Mouse (Mus musculus) hindbrain, embryonic 10.5 days (tissue): ENCODE results near the gene Gja5. TPM values are rescaled to one million over a fixed set of nuclear protein-coding genes. Genes with fewer than 3 reads are reported as not detected.

Experiments used
- DNase-seq: peaks from one replicate; pipeline ENCODE4 v3.0.0-alpha.2; 2017; ENCODE audit warnings: low spot score
- H3K27ac ChIP-seq: fragments of 300-500 bp; sonication (generic); 2 replicates; pipeline ENCODE4 v1.5.1; 2016; ENCODE audit warnings: mild to moderate bottlenecking, moderate library complexity
- H3K27me3 ChIP-seq: fragments of 300-500 bp; sonication (generic); 2 replicates; pipeline ENCODE4 v1.6.1; 2016; ENCODE audit warnings: mild to moderate bottlenecking; ENCODE audit not compliant: poor library complexity, insufficient read depth, severe bottlenecking
- H3K36me3 ChIP-seq: fragments of 300-500 bp; sonication (generic); 2 replicates; pipeline ENCODE4 v1.6.1; 2016; ENCODE audit warnings: mild to moderate bottlenecking, moderate library complexity
- H3K4me1 ChIP-seq: fragments of 300-500 bp; sonication (generic); replicated peaks from 2 replicates; pipeline ENCODE4 v1.6.1; 2016; ENCODE audit warnings: mild to moderate bottlenecking
- H3K4me3 ChIP-seq: fragments of 300-500 bp; sonication (generic); 2 replicates; pipeline ENCODE4 v1.5.1; 2016; ENCODE audit warnings: mild to moderate bottlenecking, moderate library complexity
- H3K9me3 ChIP-seq: fragments of 300-500 bp; sonication (generic); 2 replicates; pipeline ENCODE4 v1.6.1; 2016; ENCODE audit warnings: mild to moderate bottlenecking, moderate library complexity
- WGBS: fragments of 180-500 bp; shearing (Covaris S2); methylation state at CpG from one replicate; pipeline ENCODE4 v1.1.7; 2016; 5-methylcytosine and 5-hydroxymethylcytosine counted together
- polyA plus RNA-seq: library from polyadenylated mRNA; unstranded; fragments of >200 nt; fragmentation: Nextera tagmentation; extraction: Ambion mirVana; gene quantifications from 2 replicates; pipeline ENCODE4 v1.2.1, GENCODE M21; 2016

Gene Gja5
- polyA plus RNA-seq, 1 experiment from 2014 or later = 8.1 TPM

GRCm38 (mm10) chr3:97003111-97003510 is 98.6 kb downstream of the Gja5 start:
- H3K4me1 ChIP-seq = peaks cover 8% of the 10 kb centered on the region; the same call in 1 of the 2 replicates
- H3K27ac ChIP-seq = no peak overlapping the region
- H3K36me3 ChIP-seq = no peaks in the 10 kb centered on the region
- no peaks in the 10 kb centered on the region for H3K9me3 ChIP-seq
- no peak for DNase-seq
- 93% methylated on average over 10 of the region's 10 CpGs for WGBS
- no peak overlapping the region for H3K4me3 ChIP-seq
- H3K27me3 ChIP-seq = no peaks in the 10 kb centered on the region

DNA sequence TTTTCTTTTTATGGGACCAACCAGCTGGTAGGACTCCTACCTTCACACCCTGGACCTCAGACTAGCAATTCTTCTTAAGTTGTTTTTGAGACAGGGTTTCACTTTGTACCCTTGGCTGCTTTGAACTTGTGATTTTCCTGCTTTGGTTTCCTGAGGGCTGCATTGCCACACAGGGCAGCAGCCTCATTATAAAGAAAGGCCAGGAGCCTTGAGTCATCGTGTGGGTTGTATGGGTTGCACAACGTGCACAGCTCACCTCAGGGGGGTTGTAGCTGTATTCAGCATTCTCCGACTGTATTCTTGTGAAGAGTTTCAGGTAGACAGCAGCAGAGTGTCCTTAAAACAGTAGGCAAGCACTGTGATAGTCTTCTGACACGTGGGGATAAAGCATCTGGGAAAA is 100.0 kb downstream of the Gja5 start:
- no peak for DNase-seq
- no peak overlapping the region for H3K27ac ChIP-seq
- H3K4me1 ChIP-seq = peaks cover 7% of the 10 kb centered on the region; the same call in 1 of the 2 replicates
- no peak overlapping the region for H3K4me3 ChIP-seq
- no peaks in the 10 kb centered on the region for H3K36me3 ChIP-seq
- WGBS = 83% methylated on average over 4 of the region's 4 CpGs
- H3K27me3 ChIP-seq = no peaks in the 10 kb centered on the region
- no peaks in the 10 kb centered on the region for H3K9me3 ChIP-seq

DNA sequence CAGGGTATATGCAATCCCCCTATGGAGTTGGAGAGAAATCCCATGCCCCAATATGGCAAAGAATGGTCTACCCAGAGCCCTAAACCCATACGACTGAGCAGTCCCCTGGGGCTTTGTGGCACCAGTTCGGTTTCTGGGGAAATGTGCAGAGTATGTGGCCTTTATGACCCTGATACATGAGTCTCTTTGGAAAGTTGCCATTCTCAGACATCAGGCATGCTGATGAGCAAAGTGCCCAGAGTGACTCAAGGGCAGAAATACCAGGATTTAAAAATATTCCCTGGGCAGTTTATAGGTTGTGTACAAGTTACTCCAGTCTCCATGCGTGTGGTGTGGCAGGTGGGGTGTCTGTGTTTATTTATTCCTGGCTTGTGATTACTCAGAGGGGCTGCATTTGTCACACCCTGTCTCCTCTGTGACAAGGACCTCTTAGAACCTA is 102.5 kb downstream of the Gja5 start:
- Histone ChIP-seq H3K9me3 (no peaks in the 10 kb centered on the region), H3K27ac (no peak overlapping the region), H3K4me3 (no peak overlapping the region), H3K27me3 (no peaks in the 10 kb centered on the region), H3K4me1 (peaks cover 10% of the 10 kb centered on the region; the same call in 1 of the 2 replicates), H3K36me3 (no peaks in the 10 kb centered on the region)
- 51% methylated on average over 3 of the region's 3 CpGs for WGBS
- no peak for DNase-seq

GRCm38 (mm10) chr3:97025226-97025625 is 120.7 kb downstream of the Gja5 start:
- Histone ChIP-seq H3K27me3 (no peaks in the 10 kb centered on the region), H3K4me3 (no peak overlapping the region), H3K9me3 (no peaks in the 10 kb centered on the region), H3K4me1 (no peaks in the 10 kb centered on the region), H3K27ac (no peak overlapping the region), H3K36me3 (no peaks in the 10 kb centered on the region)
- no peak for DNase-seq
- 78% methylated on average over 5 of the region's 5 CpGs for WGBS

- Histone ChIP-seq H3K27ac (peak overlapping the region; percentile 78), H3K36me3 (no peaks in the 10 kb centered on the region), H3K9me3 (no peaks in the 10 kb centered on the region), H3K4me3 (peak overlapping the region; percentile 53), H3K4me1 (peaks cover 9% of the 10 kb centered on the region), H3K27me3 (peaks cover 14% of the 10 kb centered on the region)
- DNase-seq = peak; percentile 39
- under 1% methylated on average over 10 of the region's 10 CpGs for WGBS
Measured at GRCm38 (mm10) chr3:97032053-97032496, 127.6 kb downstream of the Gja5 start.

- Histone ChIP-seq H3K9me3 (no peaks in the 10 kb centered on the region), H3K27ac (no peak overlapping the region), H3K27me3 (peaks cover 13% of the 10 kb centered on the region), H3K4me1 (peaks cover 9% of the 10 kb centered on the region), H3K4me3 (no peak overlapping the region), H3K36me3 (no peaks in the 10 kb centered on the region)
- DNase-seq = no peak
- 88% methylated on average over 3 of the region's 3 CpGs for WGBS
Measured at GRCm38 (mm10) chr3:97035558-97035957, 131.1 kb downstream of the Gja5 start.

DNA sequence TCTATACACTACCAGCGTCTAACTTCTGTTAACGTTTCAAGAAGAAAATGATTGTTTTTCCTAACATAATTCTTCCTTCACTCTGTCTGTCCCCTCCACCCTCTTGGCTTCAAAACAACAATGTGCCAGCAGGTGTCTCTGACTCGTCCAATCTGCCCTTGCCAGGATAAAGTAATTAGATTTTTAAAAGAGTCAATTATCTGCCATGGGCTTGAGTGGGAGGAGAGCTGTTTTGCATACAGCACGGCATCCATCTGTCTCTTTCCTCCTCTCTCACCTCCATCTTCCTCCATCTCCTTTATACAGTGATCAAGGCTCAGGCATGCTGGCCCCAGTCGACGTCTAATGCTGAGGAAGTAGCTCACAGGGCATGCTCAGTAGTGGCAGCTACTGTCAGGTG is 132.6 kb downstream of the Gja5 start:
- Histone ChIP-seq H3K9me3 (no peaks in the 10 kb centered on the region), H3K27me3 (no peaks in the 10 kb centered on the region; the same call in 1 of the 2 replicates), H3K4me1 (peaks cover 4% of the 10 kb centered on the region), H3K4me3 (no peak overlapping the region), H3K27ac (no peak overlapping the region), H3K36me3 (no peaks in the 10 kb centered on the region)
- DNase-seq = no peak
- WGBS = 54% methylated on average over 6 of the region's 6 CpGs

GRCm38 (mm10) chr3:97039721-97040120 is 135.2 kb downstream of the Gja5 start:
- no peaks in the 10 kb centered on the region for H3K4me1 ChIP-seq
- 94% methylated on average over 6 of the region's 6 CpGs for WGBS
- no peak for DNase-seq

GRCm38 (mm10) chr3:97044188-97044587 is 139.7 kb downstream of the Gja5 start:
- 78% methylated on average over 5 of the region's 5 CpGs for WGBS
- Histone ChIP-seq H3K4me3 (no peak overlapping the region), H3K27ac (no peak overlapping the region), H3K27me3 (no peaks in the 10 kb centered on the region), H3K36me3 (no peaks in the 10 kb centered on the region), H3K9me3 (peaks cover 3% of the 10 kb centered on the region; the same call in 1 of the 2 replicates), H3K4me1 (no peaks in the 10 kb centered on the region)
- no peak for DNase-seq

More at GRCm38 (mm10) chr3:97039721-97040120, 135.2 kb downstream of the Gja5 start:
- Histone ChIP-seq H3K4me3 (no peak overlapping the region), H3K27ac (no peak overlapping the region), H3K27me3 (no peaks in the 10 kb centered on the region), H3K36me3 (no peaks in the 10 kb centered on the region), H3K9me3 (no peaks in the 10 kb centered on the region)

- H3K27me3 ChIP-seq = no peaks in the 10 kb centered on the region
- no peak overlapping the region for H3K27ac ChIP-seq
- peaks cover 22% of the 10 kb centered on the region for H3K4me1 ChIP-seq
- DNase-seq = no peak
- H3K36me3 ChIP-seq = no peaks in the 10 kb centered on the region
- 88% methylated on average over 4 of the region's 4 CpGs for WGBS
- no peak overlapping the region for H3K4me3 ChIP-seq
- H3K9me3 ChIP-seq = peaks cover 3% of the 10 kb centered on the region; the same call in 1 of the 2 replicates
Measured at GRCm38 (mm10) chr3:97047757-97048156, 143.3 kb downstream of the Gja5 start.

GRCm38 (mm10) chr3:97048360-97048759 is 143.9 kb downstream of the Gja5 start:
- Histone ChIP-seq H3K4me3 (no peak overlapping the region), H3K27ac (no peak overlapping the region), H3K27me3 (no peaks in the 10 kb centered on the region), H3K4me1 (peaks cover 27% of the 10 kb centered on the region), H3K36me3 (no peaks in the 10 kb centered on the region), H3K9me3 (peaks cover 3% of the 10 kb centered on the region; the same call in 1 of the 2 replicates)
- no peak for DNase-seq

GRCm38 (mm10) chr3:97051264-97051744 is 146.8 kb downstream of the Gja5 start:
- H3K27me3 ChIP-seq = no peaks in the 10 kb centered on the region
- peaks cover 29% of the 10 kb centered on the region for H3K4me1 ChIP-seq
- H3K36me3 ChIP-seq = no peaks in the 10 kb centered on the region
- no peak overlapping the region for H3K4me3 ChIP-seq
- peaks cover 3% of the 10 kb centered on the region; the same call in 1 of the 2 replicates for H3K9me3 ChIP-seq
- H3K27ac ChIP-seq = peak overlapping the region; percentile 59
- no peak for DNase-seq
- 44% methylated on average over 13 of the region's 13 CpGs for WGBS

GRCm38 (mm10) chr3:97052069-97052799 is 147.7 kb downstream of the Gja5 start:
- Histone ChIP-seq H3K27me3 (no peaks in the 10 kb centered on the region), H3K36me3 (no peaks in the 10 kb centered on the region), H3K4me3 (no peak overlapping the region), H3K9me3 (peaks cover 3% of the 10 kb centered on the region; the same call in 1 of the 2 replicates), H3K27ac (0 out of 2 replicates have a peak overlapping the region, but pooled peaks have one; percentile 23), H3K4me1 (peaks cover 29% of the 10 kb centered on the region)
- 72% methylated on average over 8 of the region's 8 CpGs for WGBS
- DNase-seq = no peak
